Mouse (Mus musculus) adrenal gland, postnatal 10 days (tissue): ENCODE data around the gene Scamp4. TPM values are rescaled to one million over a fixed set of nuclear protein-coding genes. Genes with fewer than 3 reads are reported as not detected.
A peak's percentile ranks its signal among the peaks of the same experiment; 100 is the strongest.

Source experiments
- DNase-seq: peaks from one replicate; pipeline ENCODE4 v3.0.0; 2021; ENCODE audit warnings: mixed read lengths
- long read RNA-seq, 2 experiments: library from polyadenylated mRNA; stranded (forward); transcript quantifications; one replicate each; pipeline ENCODE4 v2.0.0; 2021
- total RNA-seq, 2 experiments: library from RNA; stranded (reverse); gene quantifications; 2 replicates each; pipeline ENCODE4 v1.2.3; 2021

Scamp4 gene
- 10 to 100 TPM; 41.8 to 42.3 TPM for total RNA-seq
- long read RNA-seq, experiment 1, transcript Scamp4-201 (7 exons, 1,804 nt) = major isoform, 13 of 27 reads
- long read RNA-seq, experiment 1, partial matches to known transcripts = 1 of 27 reads
- long read RNA-seq, experiment 1, other reads (novel, unspliced or antisense) = 9 of 27 reads
- long read RNA-seq, experiment 2, transcript Scamp4-201 (7 exons, 1,804 nt) = major isoform, 27 of 47 reads
- long read RNA-seq, experiment 2, partial matches to known transcripts = 9 of 47 reads
- long read RNA-seq, experiment 2, other reads (novel, unspliced or antisense) = 7 of 47 reads

DNA sequence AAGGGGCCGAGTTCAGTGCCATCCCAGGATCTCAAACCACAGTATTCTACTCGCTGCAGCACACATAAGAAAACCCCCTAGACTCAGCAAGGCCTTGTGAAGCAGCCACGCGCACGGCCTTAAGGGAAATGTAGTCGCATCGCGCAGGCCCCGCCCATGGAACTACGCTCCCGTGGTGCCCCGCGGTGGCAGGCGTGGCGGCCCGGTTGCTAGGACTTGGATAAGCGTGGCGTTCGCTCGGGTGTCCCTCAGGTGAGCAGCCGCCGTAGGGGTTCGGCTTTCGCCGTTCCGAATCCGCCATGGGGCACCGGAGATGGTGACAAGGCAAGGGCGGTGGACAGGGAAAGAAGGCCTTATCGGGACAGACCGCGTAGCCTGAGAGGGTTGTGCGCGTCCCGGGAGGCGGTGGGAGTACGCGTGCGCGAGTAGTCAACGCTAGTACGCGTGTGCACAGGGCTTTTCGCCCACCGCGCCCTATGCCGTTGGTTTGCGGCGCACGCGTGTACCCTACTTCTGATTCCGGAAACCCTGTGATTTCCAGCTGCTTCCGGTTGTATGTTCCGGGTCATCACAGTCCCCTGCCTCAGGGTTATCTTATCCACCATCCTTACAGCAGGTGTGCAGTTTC lies at the start of gene Scamp4, which contains the start of gene Adat3:
Gene Scamp4, plus strand, starts transcription at position 175 of the 628 bp plus-strand sequence.
Gene Adat3, plus strand, starts transcription at position 183 of the 628 bp plus-strand sequence.
- peak; percentile 96 for DNase-seq

DNA sequence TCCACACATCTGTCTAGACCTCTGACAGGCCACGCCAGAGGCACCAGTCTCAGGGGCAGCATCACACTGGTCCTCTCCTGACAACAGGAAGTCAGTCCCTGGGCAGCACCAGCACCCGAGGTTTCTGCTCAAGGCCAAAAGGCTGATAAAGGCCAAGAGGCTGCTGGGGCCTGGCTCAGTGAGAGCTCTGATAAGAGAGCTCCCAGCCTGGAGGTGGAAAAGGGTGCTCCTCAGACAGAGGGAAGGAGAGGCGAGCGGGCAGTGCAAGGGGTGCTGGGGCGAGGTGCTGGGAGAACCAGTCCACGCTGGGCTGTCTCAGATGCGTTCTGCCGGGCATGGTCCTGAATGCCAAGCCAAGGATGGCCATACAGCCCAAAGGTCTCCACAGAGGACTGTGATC lies 49.1 kb upstream of the Scamp4 start:
- DNase-seq = peak; percentile 35

DNA sequence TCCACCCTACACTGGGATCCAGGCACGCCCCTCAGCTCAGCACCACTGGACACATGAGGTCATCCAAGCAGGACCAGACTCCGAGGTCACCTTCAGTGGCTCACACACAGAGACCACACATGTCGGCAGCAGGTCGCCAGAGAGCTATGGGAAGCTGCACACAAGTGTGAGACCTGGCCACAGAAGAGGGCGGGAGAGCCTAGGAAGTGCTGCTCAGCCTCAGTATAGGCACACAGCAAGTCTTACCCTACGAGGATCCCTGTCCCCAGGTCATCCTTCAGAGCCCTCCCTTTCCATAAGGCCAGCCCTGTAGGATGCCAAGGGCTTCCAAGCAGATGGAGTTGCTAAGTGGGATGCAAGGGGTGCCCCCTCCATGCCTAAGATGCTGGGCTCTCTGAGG lies 48.7 kb upstream of the Scamp4 start:
- no peak for DNase-seq

DNA sequence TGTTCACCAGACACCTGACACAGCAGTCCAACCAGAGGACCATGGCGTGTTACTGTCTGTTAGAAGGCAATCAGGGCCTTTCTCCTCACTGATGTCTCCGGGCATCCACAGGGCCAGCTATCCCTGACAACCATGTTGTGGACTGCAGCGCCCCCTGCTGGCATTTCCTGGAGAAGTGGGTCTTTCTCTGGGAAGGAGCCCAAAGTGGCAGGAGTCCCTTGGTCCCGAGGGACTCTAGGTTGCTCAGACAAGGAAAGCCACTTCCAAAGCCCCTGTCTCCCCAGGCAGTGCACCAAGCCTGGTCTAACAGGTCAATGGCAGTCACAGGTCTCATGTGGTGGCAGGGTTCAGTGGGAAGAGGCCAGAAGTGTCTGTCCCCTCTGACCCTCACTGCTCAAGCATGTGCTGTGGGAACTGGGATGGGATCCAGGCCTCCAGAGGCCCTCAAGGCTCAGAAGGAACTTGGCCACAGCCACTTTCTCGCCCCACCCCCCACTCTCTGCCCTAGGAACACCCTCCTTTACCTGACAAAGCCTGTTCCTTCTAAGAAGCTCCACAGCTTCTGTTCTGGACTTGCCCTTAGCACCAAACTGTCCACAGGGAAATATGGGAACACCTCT lies 45.2 kb upstream of the Scamp4 start:
- DNase-seq = peak; percentile 94

DNA sequence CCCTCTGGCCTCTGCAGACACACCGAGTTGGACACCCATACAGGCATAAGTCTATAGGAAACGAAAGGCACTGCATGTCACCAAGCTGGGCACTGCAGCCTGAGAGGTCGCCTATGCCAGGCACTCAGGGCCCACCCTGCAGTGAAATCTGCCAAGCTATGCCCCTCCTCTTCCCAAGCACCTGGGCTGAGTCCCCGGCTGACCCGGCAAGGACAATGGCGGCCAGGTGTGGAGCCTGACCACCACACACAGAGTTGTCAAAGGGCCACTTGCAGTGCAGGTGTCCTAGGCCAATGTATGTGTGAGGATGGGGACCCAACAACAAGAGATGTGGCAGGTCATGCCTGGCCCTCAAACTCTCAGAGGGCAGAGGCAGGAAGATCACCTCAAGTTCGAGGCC lies 43.2 kb upstream of the Scamp4 start:
- no peak for DNase-seq

DNA sequence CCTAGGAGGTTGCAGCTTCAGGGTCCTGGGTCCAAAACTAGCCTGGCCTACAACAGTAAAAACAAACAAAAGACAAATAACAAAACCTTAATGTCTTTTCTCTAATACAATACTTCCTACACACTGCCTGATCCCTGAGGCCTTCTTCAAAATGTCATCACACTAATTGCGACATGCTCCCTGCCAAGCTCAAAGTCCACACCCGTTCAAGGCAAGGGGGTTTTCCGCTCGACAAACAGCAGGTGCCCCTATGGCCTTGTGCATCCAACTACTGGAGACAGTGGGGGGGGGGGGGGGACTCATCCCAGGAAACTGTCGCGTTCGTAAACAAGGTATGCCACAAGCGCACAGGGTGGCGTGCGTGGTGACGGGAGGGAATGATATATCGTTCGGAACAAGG lies 42.1 kb upstream of the Scamp4 start:
- peak; percentile 35 for DNase-seq

DNA sequence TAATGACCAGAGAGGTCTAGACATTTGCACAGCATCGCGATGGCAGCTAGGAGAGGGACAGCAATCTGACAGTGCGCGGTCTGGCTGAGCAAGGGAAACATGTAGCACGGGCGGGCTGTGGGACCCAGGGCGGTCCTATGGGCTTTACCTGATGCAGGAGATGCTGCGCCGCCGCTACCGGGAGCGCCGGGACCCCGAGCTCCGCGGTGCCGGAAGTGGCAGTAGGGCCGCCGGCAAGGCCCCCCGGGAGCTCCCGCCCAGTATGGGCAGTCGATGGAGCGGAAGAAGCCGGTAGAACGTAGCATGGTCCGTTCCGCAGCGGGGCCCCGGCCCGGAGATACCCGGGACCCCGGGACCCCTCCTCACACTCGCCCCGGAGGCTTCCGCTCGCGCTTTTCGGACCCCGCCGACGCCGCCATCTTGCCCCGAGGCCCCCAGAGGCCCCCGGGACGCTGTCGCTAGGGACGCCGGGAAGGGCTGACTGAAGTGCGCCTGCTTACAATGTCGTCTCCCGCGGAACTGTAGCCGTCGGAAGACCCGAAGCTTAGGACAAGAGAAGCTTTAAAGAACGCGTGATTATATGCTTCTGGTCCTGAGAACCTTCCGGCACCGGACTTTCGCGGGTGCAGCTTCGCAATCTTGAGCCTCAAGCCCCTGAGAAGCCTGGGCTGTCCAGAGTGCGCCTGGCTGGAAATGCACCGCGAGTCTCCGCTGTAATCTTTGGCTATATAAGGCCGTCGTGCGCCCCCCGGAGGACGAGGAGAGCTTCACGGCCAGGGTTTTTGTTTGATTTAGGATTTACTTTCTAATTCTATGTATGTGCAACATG lies 41.3 kb upstream of the Scamp4 start, which contains the start of gene Rexo1:
Gene Rexo1, minus strand, starts transcription at position 445 of the 829 bp plus-strand sequence.
- DNase-seq = peak; percentile 95

DNA sequence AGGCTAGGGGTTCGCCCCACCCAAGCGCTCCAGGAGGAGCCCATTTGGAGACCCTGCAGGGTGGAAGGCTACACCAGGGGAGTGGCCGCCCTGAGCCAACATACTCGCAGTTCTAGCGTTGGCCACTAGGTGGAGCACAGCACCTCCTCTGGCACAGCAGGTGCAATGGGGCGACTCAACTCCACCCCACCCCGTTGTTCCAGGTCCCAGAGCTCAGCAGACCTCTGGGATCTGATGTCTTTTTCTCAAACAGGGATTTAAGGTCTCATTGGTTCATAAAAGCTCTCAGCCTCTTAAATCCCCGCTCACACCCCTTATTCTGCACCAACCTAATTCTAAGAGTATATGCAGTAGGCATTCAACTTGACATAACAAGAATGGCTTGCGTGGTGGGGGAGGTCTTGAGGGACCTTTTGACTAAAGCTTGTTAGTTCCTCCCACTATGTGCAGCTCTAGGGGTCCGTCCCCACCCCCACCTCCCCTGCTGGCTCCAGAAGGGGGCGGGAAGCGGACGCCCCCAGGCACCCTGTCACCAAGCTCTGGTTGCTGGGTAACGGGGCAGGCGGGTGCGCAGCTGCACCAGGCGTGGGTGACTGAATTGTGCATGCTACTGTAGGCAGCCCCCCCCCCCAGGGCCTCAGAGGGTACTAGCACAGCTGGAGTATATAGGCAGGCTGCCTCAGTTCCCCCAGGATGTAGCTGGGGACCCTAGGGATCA lies 36.1 kb upstream of the Scamp4 start:
- DNase-seq = peak; percentile 92

DNA sequence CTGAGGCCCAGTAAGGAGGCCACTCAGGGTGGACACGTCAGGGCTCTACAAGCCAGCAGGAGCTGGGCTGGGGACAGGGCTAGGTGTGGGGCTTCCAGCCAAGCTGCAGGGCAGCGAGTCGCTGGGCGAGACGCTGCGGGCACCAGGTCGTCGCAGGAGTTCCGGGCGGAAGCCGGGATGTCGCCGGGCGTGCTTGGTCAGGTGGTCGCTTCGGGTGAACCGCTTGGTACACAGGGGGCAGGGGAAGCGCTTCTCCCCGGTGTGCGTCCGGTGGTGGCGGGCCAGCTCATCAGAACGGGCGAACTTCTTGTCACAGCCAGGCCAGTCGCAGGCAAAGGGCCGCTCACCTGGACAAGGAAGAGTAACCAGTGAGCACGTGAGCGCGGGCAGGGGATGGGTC lies 33.8 kb upstream of the Scamp4 start:
- no peak for DNase-seq

DNA sequence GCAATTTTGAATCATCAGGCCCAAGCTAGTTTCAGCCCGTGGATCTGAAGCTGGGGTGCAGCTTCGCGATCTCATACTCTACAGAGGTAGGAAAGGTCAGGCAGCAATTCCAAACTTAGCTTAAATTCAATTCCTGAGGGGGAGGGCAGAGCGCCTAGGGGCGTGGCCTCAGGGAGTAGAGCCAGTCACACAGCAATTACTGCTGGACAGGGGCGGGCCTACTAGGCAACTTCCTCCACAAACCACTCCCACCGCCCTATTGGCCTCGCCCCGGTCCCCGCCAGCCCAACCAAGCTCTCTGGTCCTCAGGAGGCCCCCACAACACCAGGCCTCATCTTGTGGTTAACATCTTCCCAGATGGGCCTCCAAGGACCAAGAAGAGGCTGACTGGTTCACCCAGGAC lies 33.0 kb upstream of the Scamp4 start:
- peak; percentile 82 for DNase-seq

DNA sequence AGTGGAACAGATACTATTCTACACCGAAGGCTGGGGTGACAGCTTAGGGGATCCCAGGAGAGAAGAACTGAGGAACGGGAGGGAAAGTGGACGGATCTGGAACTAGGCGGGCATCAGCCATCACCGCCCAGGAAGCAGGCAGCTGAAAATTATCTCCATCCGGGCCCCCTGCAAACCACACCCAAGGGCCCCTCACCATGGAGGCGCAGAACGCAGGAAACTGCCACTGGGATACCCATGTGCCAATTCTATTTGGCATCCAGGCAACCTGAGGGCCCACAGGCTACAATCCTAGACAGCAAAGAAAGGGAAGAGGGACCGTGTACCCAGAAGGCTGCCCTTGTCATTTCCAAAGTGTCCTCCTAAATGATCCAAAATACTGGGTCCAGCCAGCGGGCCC lies 32.3 kb upstream of the Scamp4 start:
- DNase-seq = no peak

DNA sequence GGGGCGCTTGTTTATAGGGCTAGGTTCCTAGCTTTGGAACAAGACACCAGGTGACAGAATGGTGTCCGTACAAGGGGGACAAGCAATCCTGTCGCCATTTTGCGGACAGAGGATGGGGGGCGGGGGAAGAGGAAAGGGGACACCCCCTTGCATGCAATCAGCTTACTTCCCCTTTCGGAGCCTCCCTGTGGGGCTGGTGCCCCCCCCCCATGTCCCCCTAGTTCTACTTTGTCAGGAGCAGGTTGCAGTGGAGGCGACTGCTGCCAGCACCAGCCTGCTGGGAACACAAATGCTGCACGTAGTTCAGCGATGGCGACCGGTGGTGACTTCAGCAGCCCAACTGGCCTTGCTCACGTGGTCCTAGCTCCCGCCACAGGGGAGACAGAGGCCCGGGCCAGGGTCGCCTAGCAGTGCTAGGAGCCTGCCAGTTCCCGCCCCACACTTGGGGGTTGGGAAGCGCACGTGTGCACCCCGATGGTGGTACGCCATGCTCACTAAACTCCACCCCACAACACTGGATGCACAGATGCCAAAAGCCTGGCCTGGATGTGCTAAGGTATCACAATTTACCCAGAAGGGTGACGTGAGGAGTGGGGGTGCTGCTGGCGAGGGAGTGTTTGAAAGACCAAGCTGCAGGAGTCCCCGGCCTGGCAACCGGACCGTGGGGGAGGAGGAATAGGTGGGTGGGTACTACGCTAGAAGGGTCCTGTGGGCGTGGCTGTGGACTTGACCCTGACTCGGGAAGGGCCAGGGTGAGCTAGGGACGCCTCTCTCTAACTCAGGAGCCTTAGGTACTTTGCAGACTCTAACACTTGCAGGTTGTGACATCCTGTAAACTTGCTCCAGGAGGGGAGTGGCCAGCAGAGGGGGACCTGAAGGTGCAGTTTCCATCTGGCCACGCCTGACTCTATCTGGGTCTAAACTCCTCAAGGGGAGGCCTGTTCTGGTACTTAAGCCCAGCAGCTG lies 31.5 kb upstream of the Scamp4 start:
- DNase-seq = no peak

DNA sequence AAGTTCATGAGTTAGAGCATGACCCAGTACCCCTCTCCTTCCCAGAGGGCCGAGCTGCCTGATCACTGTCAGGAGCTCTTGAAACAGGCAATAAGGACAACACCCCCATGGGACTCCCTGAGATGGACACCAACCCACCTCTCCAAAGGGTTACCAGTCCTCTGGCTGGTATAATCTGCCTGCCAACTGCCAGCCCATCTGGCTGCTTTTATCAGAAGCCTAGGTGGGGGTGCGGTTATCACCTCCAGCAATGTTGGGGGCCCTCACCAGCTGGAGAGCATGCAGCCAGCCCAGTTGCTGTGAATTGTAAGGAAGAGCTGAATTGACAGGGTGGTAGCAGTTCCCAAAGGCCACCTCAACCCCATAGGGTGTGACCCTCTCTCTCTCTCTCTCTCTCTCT lies 30.2 kb upstream of the Scamp4 start:
- no peak for DNase-seq

DNA sequence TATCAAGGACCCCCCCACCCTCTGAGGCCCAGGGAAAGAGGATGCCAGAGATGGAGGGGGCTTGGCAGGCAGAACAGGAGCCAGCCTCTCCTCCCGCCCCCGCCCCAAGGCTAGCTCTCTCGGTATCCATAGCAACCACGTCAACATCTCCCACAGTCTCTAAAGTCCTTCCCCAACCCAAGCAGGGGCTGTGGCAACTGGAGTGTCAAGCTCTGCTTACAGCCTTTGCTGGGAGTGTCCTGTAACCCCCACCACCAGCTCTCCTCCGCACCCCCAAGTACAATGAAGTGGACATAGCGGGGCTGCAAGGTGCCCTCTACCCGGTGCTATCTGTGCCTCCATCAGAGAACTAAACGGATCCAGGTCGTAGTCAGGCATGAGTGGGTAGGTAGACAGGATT lies 28.7 kb upstream of the Scamp4 start:
- no peak for DNase-seq

DNA sequence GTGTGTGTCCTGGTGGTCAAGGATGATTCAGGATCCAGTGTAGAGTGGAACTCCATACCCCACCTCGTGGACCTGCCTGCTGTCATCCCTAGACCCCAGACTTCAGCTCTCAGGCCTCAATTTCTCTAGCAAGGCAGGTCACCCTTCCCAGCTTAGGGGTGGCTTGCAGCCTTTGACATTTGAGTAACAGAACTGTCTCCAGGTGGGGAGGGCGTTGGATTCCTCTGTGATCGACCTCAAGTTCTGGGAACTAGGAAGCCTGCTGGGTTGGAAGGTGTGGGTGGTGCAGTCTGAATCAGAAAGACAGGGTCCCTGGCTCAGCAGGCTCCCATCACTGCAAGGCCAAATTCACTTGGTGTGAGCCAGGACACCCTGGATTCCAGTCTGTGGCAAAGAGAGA lies 27.8 kb upstream of the Scamp4 start:
- no peak for DNase-seq

DNA sequence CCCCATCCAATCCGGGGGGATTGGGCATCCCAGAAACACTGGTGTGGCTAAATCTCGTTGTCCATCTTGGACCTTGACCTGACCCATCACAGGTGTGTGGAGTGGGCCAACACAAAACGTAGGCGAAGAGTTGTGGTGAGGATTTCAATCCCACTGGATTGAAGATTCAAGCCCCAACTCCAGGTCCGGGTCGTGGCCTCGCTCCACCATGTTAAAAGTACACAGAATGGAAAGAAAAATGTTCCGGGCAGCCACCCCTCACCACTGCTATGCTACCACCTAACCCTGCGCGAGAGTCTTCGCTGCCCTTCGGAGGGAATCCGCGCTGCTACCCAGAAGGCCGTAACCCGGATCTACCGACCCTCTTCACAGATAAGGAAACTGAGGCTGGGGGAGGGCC lies 26.7 kb upstream of the Scamp4 start:
- DNase-seq = no peak

DNA sequence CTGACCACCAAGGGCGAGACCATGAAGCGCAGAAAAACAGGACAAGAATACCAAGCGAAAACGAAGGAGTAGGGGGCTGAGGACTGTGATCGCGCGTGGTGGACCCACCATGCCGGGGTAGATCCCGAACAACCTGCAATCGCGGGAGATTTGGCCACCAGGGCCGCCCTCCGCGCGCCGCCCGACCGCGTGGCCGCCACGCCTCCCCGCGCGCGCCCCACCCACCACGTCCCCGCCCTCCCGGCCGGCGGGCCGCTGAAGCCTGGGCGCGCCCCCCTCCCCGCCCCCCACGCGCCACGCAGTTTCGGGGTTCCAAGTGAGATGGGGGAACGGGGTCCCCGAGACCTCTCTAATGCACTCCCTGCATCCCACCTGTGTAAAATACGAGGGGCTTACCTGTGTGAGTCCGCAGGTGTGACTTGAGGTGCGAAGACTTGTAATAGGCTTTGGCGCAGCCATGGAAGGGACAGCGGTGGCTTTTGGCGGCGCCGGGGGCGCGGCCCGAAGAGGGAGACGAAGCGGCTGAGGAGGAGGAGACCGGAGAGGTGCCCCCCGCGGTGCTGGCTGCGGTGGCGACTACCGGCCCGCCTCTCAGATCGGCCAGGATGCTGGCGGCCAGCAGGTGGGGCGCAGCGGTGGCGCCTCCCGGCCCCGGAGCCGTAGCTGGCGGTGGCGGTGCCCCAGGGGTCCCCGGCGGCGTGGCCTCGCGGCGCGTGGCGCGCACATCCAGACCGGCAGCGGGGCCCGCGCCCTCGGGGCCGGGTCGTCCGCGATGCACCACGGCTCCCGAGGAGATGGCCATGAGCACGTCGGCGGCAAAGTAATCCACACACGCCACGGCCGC lies 26.1 kb upstream of the Scamp4 start:
- DNase-seq = peak; percentile 81

DNA sequence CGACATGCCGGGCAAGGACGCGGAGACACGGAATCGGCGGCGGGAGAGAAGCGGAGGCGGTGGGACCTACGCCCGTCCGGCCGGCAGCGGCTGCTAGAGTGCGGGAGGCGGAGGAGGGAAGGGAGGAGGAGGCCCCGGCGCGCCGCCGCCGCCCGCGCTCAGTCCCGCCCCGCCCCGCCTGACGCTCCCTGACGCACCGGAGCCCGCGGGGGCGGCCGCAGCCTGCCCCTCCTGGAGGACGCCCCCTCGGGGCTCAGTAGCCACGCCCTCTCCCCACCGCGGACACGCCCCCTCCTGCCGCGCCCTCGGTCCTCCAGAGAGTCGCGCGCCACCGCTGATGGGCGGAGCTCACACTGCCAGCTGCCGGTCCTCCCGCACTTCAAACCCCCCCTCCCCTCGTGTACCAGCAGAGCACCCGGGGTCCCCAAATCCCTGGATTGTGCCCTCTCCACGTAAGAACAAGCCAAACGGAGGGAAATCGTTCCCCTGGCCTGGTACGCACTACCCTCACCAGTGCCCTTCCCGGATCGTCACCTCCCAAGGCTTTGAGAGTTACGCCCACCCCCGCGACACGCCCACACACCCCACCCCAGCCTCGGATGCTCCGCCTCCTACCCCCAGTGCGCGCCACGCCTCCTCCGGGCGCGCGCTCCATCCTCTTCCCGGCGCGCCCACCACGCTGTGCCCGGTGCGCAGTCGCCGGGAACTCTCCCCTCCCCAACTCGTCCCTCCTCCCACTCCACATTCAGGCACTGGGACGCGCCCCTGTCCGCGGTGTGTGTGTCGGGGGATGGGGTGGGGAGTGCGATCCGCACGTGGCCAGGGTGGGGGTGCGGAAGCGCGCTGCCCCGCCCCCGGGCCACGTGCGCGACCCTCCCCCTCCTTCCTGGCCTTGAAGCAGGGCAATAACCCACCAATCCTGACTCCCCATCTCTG lies 25.2 kb upstream of the Scamp4 start, which contains the start of gene Klf16:
Gene Klf16, minus strand, starts transcription at position 127 of the 936 bp plus-strand sequence.
- DNase-seq = peak; percentile 99
